Mouse (Mus musculus): ENCODE results near the gene Popdc3. TPM values are rescaled to one million over a fixed set of nuclear protein-coding genes. Genes with fewer than 3 reads are reported as not detected.

Gene Popdc3
- total and polyA plus RNA-seq, 3 experiments = 13.4 to 35.5 (median 29.4) TPM

DNA sequence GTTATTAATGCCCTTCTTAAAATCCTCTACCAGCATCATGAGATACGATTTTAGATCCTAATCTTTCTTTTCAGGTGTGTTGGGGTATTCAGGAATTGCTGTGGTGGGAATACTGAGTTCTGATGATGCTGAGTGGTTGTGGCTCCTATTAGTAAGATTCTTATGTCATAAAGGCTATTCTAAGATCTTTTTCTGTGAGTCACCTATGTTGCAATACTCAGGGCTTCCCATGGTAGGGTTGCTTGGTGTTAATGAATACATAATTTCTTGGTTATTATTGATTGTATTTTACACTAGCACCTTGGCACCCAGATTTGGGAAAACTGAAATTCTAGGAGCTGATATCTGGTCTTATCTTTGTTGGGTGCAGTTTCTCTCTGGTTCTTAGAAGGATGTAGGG, 26.7 kb downstream of the Popdc3 start:
- Histone ChIP-seq H3K4me3 (no peak overlapping the region), H3K36me3 (ENCODE audit: control insufficient read depth, insufficient read depth, low read length) (no peaks in the 10 kb centered on the region), H3K27me3 (ENCODE audit: control insufficient read depth, insufficient read depth, low read length) (no peaks in the 10 kb centered on the region), H3K9ac (ENCODE audit: low read depth, low read length) (no peak overlapping the region), H3K4me1 (ENCODE audit: control insufficient read depth, insufficient read depth, low read length) (no peaks in the 10 kb centered on the region), H3K79me2 (replicated peaks; ENCODE audit: control insufficient read depth, insufficient read depth, low read length) (no peaks in the 10 kb centered on the region), H3K27ac (no peak overlapping the region)
- DNase-seq = no peak
- WGBS = 61% methylated on average over 1 of the region's 1 CpGs
- intact Hi-C loops (cut with DNase I) = no loop called here
- TF ChIP-seq CTCF (IDR thresholded peaks at IDR 0.05) (no peak), EP300 (IDR thresholded peaks at IDR 0.05; ENCODE audit: insufficient read depth, low read depth, low read length) (no peak), POLR2A (IDR thresholded peaks at IDR 0.05; ENCODE audit: insufficient read depth, low read depth, low read length) (no peak)

DNA sequence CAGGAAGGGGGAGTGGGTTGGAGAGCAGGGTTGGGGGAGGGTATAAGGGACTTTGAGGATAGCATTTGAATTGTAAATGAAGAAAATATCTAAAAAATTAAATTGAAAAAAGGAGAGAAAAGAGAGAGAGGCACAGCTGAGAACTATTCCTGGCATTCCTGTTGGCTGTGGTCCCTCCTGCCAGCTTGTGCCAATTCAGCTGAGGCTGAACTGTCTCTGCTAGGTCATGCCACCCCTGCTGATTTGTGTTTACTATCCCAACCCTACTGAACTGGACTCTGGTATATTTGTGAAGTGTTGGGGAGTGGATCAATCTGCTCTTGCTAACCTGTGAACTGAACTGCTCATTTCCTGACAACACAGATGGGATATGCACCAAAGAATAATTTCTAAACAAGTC, 32.3 kb downstream of the Popdc3 start:
- DNase-seq = peak; percentile 26 to 30
- no peaks in the 10 kb centered on the region for H3K79me2 ChIP-seq (replicated peaks; ENCODE audit: control insufficient read depth, insufficient read depth, low read length)

DNA sequence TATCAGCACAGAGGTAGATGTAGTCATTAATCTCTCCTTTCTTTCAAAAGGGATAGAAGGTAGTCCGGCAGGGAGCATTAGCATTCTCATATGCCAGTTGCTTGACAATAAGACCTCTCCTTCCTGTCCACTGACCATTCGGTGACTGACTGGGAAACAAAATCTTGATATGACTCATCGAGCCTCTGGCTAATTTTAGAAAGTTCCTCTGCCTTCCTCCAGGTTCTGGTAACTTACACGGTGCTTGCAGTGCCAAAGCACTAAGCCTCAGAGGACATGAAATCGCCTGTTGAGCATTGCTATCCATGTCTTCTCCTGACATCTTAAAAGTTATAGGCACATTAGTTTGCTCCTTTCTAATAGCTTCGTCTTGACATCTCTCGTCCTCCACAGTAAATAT, 38.8 kb downstream of the Popdc3 start:
- H3K27ac ChIP-seq = peak overlapping the region; percentile 29

More for the DNA sequence above, 32.3 kb downstream of the Popdc3 start:
- H3K27me3 ChIP-seq (ENCODE audit: control insufficient read depth, insufficient read depth, low read length) = no peaks in the 10 kb centered on the region
- TF ChIP-seq POLR2A (IDR thresholded peaks at IDR 0.05; ENCODE audit: insufficient read depth, low read depth, low read length) = no peak
- 0 out of 2 replicates have a peak, but pooled peaks have one; percentile 57 for TF ChIP-seq EP300 (IDR thresholded peaks at IDR 0.05; ENCODE audit: insufficient read depth, low read depth, low read length)
- TF ChIP-seq CTCF (IDR thresholded peaks at IDR 0.05) = no peak
- no peaks in the 10 kb centered on the region for H3K4me1 ChIP-seq (ENCODE audit: control insufficient read depth, insufficient read depth, low read length)
- peaks cover 2% of the 10 kb centered on the region; the same call in 1 of the 2 replicates for H3K36me3 ChIP-seq (ENCODE audit: control insufficient read depth, insufficient read depth, low read length)
- intact Hi-C loops (cut with DNase I) = no loop called here
- H3K27ac ChIP-seq = peak overlapping the region; percentile 56
- no peak overlapping the region for H3K9ac ChIP-seq (ENCODE audit: low read depth, low read length)
- no peak overlapping the region for H3K4me3 ChIP-seq

DNA sequence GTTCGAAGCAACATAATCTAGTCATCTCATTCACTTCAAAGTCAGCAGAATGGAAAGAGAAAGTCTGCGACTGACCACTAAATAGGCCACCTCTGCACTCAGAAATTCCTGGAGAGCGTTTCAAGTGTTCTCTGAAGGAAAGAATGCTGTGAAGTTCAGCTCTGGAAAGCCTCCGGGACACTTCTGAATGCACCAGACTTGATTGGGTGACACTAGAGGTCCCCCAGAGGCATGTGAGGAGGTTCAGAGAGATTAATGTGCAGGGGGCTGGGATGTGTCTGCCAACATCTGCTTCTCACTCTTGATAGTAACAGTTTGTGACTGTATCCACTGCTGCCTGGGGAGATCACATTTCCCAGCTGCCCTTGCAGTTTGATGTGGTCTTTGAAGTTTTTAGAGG, 52.1 kb downstream of the Popdc3 start:
- no peaks in the 10 kb centered on the region for H3K36me3 ChIP-seq (ENCODE audit: control insufficient read depth, insufficient read depth, low read length)
- WGBS = 13% methylated on average over 4 of the region's 4 CpGs
- H3K4me3 ChIP-seq = no peak overlapping the region
- TF ChIP-seq EP300 (IDR thresholded peaks at IDR 0.05; ENCODE audit: insufficient read depth, low read depth, low read length) (peak; percentile 56; the same call in 1 of the 2 replicates), CTCF (IDR thresholded peaks at IDR 0.05) (no peak)
- H3K4me1 ChIP-seq (ENCODE audit: control insufficient read depth, insufficient read depth, low read length) = no peaks in the 10 kb centered on the region
- intact Hi-C loops (cut with DNase I) = loop anchor here (5.0 kb wide), 1 partner anchor 102 kb away; no protein-coding TSS in a partner anchor
- no peaks in the 10 kb centered on the region for H3K27me3 ChIP-seq (ENCODE audit: control insufficient read depth, insufficient read depth, low read length)
- H3K9ac ChIP-seq (ENCODE audit: low read depth, low read length) = no peak overlapping the region
- DNase-seq = peak in 1 of 2 experiments; percentile 23
- H3K27ac ChIP-seq = no peak overlapping the region
- no peaks in the 10 kb centered on the region for H3K79me2 ChIP-seq (replicated peaks; ENCODE audit: control insufficient read depth, insufficient read depth, low read length)

More for the DNA sequence above, 38.8 kb downstream of the Popdc3 start:
- no peaks in the 10 kb centered on the region; the same call in 1 of the 2 replicates for H3K4me1 ChIP-seq (ENCODE audit: control insufficient read depth, insufficient read depth, low read length)
- no peak overlapping the region for H3K9ac ChIP-seq (ENCODE audit: low read depth, low read length)
- no peaks in the 10 kb centered on the region for H3K27me3 ChIP-seq (ENCODE audit: control insufficient read depth, insufficient read depth, low read length)
- DNase-seq = peak in 1 of 2 experiments; percentile 17
- TF ChIP-seq EP300 (IDR thresholded peaks at IDR 0.05; ENCODE audit: insufficient read depth, low read depth, low read length) (no peak), CTCF (IDR thresholded peaks at IDR 0.05) (0 out of 2 replicates have a peak, but pooled peaks have one; percentile 18), POLR2A (IDR thresholded peaks at IDR 0.05; ENCODE audit: insufficient read depth, low read depth, low read length) (peak; percentile 26; the same call in 1 of the 2 replicates)
- H3K4me3 ChIP-seq = no peak overlapping the region
- no peaks in the 10 kb centered on the region for H3K36me3 ChIP-seq (ENCODE audit: control insufficient read depth, insufficient read depth, low read length)
- intact Hi-C loops (cut with DNase I) = no loop called here
- 24% methylated on average over 7 of the region's 7 CpGs for WGBS
- no peaks in the 10 kb centered on the region for H3K79me2 ChIP-seq (replicated peaks; ENCODE audit: control insufficient read depth, insufficient read depth, low read length)

DNA sequence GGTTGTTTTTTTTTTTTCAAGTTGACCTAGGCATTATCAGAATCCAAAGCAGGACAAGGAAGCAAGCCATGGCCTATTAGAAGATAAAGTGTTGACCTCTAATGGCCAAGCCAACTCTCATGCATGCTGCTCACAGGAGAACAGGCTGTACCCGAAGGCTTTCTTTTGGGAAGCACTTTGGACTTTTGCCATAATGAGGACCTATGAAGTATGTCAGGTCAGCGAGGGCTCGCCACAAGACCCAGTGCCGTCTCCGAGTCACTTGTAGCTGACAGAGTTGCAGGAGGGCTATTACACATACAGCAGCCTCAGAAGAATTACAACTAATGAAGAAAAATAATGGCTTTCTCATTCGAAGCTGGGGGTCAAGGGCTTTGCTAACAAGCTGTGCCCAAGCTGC, 55.5 kb downstream of the Popdc3 start:
- Histone ChIP-seq H3K9ac (ENCODE audit: low read depth, low read length) (no peak overlapping the region), H3K4me3 (no peak overlapping the region), H3K27me3 (ENCODE audit: control insufficient read depth, insufficient read depth, low read length) (no peaks in the 10 kb centered on the region), H3K4me1 (ENCODE audit: control insufficient read depth, insufficient read depth, low read length) (no peaks in the 10 kb centered on the region), H3K27ac (no peak overlapping the region), H3K36me3 (ENCODE audit: control insufficient read depth, insufficient read depth, low read length) (no peaks in the 10 kb centered on the region), H3K79me2 (replicated peaks; ENCODE audit: control insufficient read depth, insufficient read depth, low read length) (no peaks in the 10 kb centered on the region)
- TF ChIP-seq POLR2A (IDR thresholded peaks at IDR 0.05; ENCODE audit: insufficient read depth, low read depth, low read length) = no peak
- TF ChIP-seq EP300 (IDR thresholded peaks at IDR 0.05; ENCODE audit: insufficient read depth, low read depth, low read length) = 0 out of 2 replicates have a peak, but pooled peaks have one; percentile 37
- TF ChIP-seq CTCF (IDR thresholded peaks at IDR 0.05) = no peak
- WGBS = 50% methylated on average over 6 of the region's 6 CpGs
- no peak for DNase-seq
- intact Hi-C loops (cut with DNase I) = loop anchor here (5.0 kb wide), 1 partner anchor 99 kb away; no protein-coding TSS in a partner anchor

DNA sequence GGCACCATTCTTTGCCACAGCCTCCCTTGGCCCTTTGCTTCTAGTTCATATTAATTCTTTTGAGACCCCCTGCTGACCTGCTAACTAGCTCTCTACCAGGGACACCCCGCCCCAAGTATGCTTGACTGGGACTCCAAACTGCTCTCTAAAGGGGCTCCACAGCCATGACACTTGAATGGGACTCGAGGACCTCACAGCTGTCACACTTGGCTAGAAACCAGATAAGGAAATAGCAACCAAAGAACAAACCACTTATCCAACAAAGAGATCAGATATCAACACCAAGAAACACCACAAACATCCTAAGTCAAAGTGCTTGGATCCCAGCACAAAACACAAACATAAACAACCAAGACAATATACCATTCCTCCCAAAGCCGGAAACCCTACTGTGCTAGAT, 58.4 kb downstream of the Popdc3 start:
- H3K36me3 ChIP-seq (ENCODE audit: control insufficient read depth, insufficient read depth, low read length) = no peaks in the 10 kb centered on the region
- H3K27me3 ChIP-seq (ENCODE audit: control insufficient read depth, insufficient read depth, low read length) = no peaks in the 10 kb centered on the region
- 44% methylated on average over 3 of the region's 3 CpGs for WGBS
- no peak overlapping the region for H3K9ac ChIP-seq (ENCODE audit: low read depth, low read length)
- H3K4me1 ChIP-seq (ENCODE audit: control insufficient read depth, insufficient read depth, low read length) = no peaks in the 10 kb centered on the region
- intact Hi-C loops (cut with DNase I) = no loop called here
- DNase-seq = no peak
- no peaks in the 10 kb centered on the region for H3K79me2 ChIP-seq (replicated peaks; ENCODE audit: control insufficient read depth, insufficient read depth, low read length)
- H3K4me3 ChIP-seq = no peak overlapping the region
- TF ChIP-seq EP300 (IDR thresholded peaks at IDR 0.05; ENCODE audit: insufficient read depth, low read depth, low read length) = no peak
- no peak overlapping the region for H3K27ac ChIP-seq

Data from heart, adult 2 months (tissue).